Mouse (Mus musculus): ENCODE data around the gene Zfp354a. TPM values are rescaled to one million over a fixed set of nuclear protein-coding genes. Genes with fewer than 3 reads are reported as not detected.

Gene Zfp354a
- total RNA-seq, 2 experiments from 2014 or later = 1.7 to 1.9 TPM

GRCm38 (mm10) chr11:51110621-51111020 lies 51.6 kb downstream of the Zfp354a start:
- no peak for DNase-seq
- intact Hi-C loops (cut with DNase I; ENCODE audit: low total_unique reads) = no loop called here

Other genes starting within 250 kb of the Zfp354a start
- 1 to 10 TPM; 6.8 to 8.0 TPM for gene Zfp354c, start 231.5 kb upstream of the Zfp354a start, total RNA-seq (2021)
- 1 to 10 TPM in 1 of 2 experiments, under 1 TPM in 1; 0.92 to 1.0 TPM for gene Zfp879, start 217.7 kb upstream of the Zfp354a start, total RNA-seq (2021)
- not detected for gene Grm6, start 208.6 kb upstream of the Zfp354a start, total RNA-seq (2021)
- gene Zfp454, start 171.6 kb upstream of the Zfp354a start, total RNA-seq (2021) = 1 to 10 TPM in 1 of 2 experiments, under 1 TPM in 1; 0.73 to 1.0 TPM
- 1 to 10 TPM; 1.9 to 2.4 TPM for gene Zfp2, start 143.1 kb upstream of the Zfp354a start, total RNA-seq (2021)
- gene Zfp354b, start 127.6 kb upstream of the Zfp354a start, total RNA-seq (2021) = 1 to 10 TPM in 1 of 2 experiments, under 1 TPM in 1; 0.64 to 1.3 TPM
- not detected for gene 4933414I15Rik, start 115.5 kb upstream of the Zfp354a start, total RNA-seq (2021)
- not detected for gene Prop1, start 105.5 kb upstream of the Zfp354a start, total RNA-seq (2021)
- not detected for gene Olfr1378, start 92.7 kb upstream of the Zfp354a start, total RNA-seq (2021)
- not detected for gene Olfr1377, start 77.3 kb upstream of the Zfp354a start, total RNA-seq (2021)
- gene Olfr51, start 55.7 kb upstream of the Zfp354a start, total RNA-seq (2021) = not detected
- not detected for gene Olfr54, start 45.0 kb upstream of the Zfp354a start, total RNA-seq (2021)
- not detected for gene Olfr1375, start 11.1 kb upstream of the Zfp354a start, total RNA-seq (2021)
- gene Gm12569, start 161.2 kb downstream of the Zfp354a start, total RNA-seq (2021) = not detected
- gene Clk4, start 202.5 kb downstream of the Zfp354a start, total RNA-seq (2021) = 10 to 100 TPM; 27.1 to 43.5 TPM
- gene BC049762, start 203.8 kb downstream of the Zfp354a start, total RNA-seq (2021) = not detected
- gene Col23a1, start 230.7 kb downstream of the Zfp354a start, total RNA-seq (2021) = 1 to 10 TPM; 4.7 to 5.9 TPM

Data from gastrocnemius, postnatal 14 days (tissue).